Mouse (Mus musculus) erythroblast, embryonic 14.5 days (primary cell): ENCODE results near the gene Dido1.

Source experiments
- GATA1 ChIP-seq: IDR thresholded peaks from 2 replicates; pipeline ENCODE4 v1.6.1; 2012; ENCODE audit warnings: low read length, inconsistent platforms, mixed read lengths
- TAL1 ChIP-seq: IDR thresholded peaks from 3 replicates; pipeline ENCODE4 v1.6.1; 2012; ENCODE audit warnings: low read length, inconsistent platforms, mixed read lengths

GRCm38 (mm10) chr2:180641576-180642554, 67.9 kb downstream of the Dido1 start:
- no peak for TF ChIP-seq TAL1
- TF ChIP-seq GATA1, result no peak
